Mouse (Mus musculus) heart, embryonic 13.5 days (tissue): Measurements from ENCODE around the gene H2-Ke6. TPM values are rescaled to one million over a fixed set of nuclear protein-coding genes. Genes with fewer than 3 reads are reported as not detected.
"Not testable (repeated sequence)": the region's sequence is repeated elsewhere in the genome, so short reads cannot be mapped to it uniquely, and the experiment has no call there.

Experiments
- ATAC-seq: fragments of 200-750 bp; cut with Nextera tagmentation; 2 replicates; pipeline ENCODE4 v1.8.0; 2017; ENCODE audit warnings: moderate TSS enrichment; ENCODE audit not compliant: insufficient number of reproducible peaks, low FRiP score, low TSS enrichment; ENCODE audit errors: extremely low read depth
- H3K27ac ChIP-seq: fragments of 300-500 bp; sonication (generic); replicated peaks from 2 replicates; pipeline ENCODE4 v1.5.1; 2015; ENCODE audit warnings: moderate library complexity, mild to moderate bottlenecking, inconsistent platforms
- H3K27me3 ChIP-seq: fragments of 300-500 bp; sonication (generic); replicated peaks from 2 replicates; pipeline ENCODE4 v1.6.1; 2015; ENCODE audit warnings: mild to moderate bottlenecking, inconsistent platforms
- H3K36me3 ChIP-seq: fragments of 300-500 bp; sonication (generic); 2 replicates; pipeline ENCODE4 v1.6.1; 2015; ENCODE audit warnings: mild to moderate bottlenecking, inconsistent platforms
- H3K4me1 ChIP-seq: fragments of 300-500 bp; sonication (generic); 2 replicates; pipeline ENCODE4 v1.6.1; 2015; ENCODE audit warnings: inconsistent platforms
- H3K4me2 ChIP-seq: fragments of 300-500 bp; sonication (generic); 2 replicates; pipeline ENCODE4 v1.6.1; 2015; ENCODE audit warnings: inconsistent platforms, mild to moderate bottlenecking, moderate library complexity
- H3K4me3 ChIP-seq: fragments of 300-500 bp; sonication (generic); 2 replicates; pipeline ENCODE4 v1.5.1; 2015; ENCODE audit warnings: moderate library complexity, mild to moderate bottlenecking, inconsistent platforms
- H3K9ac ChIP-seq: fragments of 300-500 bp; sonication (generic); 2 replicates; pipeline ENCODE4 v1.6.1; 2015; ENCODE audit warnings: inconsistent platforms, mild to moderate bottlenecking, moderate library complexity
- H3K9me3 ChIP-seq: fragments of 300-500 bp; sonication (generic); 2 replicates; pipeline ENCODE4 v1.6.1; 2016; ENCODE audit warnings: inconsistent platforms
- WGBS: fragments of 180-500 bp; shearing (Covaris S2); methylation state at CpG from one replicate; pipeline ENCODE4 v1.1.7; 2015; ENCODE audit warnings: mixed read lengths; 5-methylcytosine and 5-hydroxymethylcytosine counted together
- microRNA counts: library from miRNA; unstranded; fragments of <30 nt; microRNA quantifications from one replicate; lab custom pipeline; 2016
- microRNA-seq: library from miRNA; unstranded; fragments of <30 nt; microRNA quantifications from one replicate; pipeline ENCODE4, GENCODE M21; 2016
- polyA plus RNA-seq: library from polyadenylated mRNA; unstranded; fragments of >200 nt; fragmentation: Nextera tagmentation; extraction: Ambion mirVana; gene quantifications from 2 replicates; pipeline ENCODE4 v1.2.1, GENCODE M21; 2015

Gene H2-Ke6
- polyA plus RNA-seq, 1 experiment from 2014 or later, result 37.7 TPM

DNA sequence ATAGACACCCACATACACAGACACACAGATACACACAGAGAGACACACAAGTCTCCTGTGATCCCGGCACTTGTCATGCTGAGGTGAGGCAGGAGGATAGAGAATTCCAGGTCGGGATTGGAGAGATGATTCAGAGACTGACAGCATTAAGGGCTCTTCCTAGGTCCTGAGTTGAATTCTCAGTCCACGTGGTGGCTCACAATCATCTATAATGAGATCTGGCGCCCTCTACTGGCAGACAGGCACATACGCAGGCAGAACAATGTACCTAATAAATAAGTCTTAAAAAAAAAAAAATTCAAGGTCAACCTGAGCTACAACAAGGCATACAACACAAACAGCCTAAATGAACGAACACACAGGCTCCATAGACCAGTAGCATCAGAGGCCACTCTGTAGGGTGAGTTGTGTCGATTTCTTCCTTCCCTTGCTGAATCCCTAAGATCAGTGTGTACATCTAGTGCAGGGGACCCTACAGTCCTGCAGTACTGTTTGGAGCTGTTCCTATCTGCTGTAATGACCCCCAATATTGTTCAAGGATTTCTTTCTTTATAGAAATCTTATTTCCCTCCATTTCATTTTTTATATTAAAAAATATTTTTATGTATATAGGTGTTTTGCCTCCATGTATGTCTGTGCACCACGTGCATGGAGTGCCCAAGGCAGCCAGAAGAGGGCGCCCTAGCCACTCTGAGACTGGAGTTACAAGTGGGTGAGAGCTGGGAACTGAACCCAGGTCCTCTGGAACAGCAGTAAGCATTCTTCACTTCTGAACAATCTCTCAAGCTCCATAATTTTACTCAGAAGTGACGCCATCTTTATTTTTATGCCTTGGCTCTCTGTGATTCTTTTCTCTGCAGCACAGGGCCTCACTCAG, 35.8 kb downstream of the H2-Ke6 start:
- no peak overlapping the region for H3K27ac ChIP-seq
- H3K36me3 ChIP-seq, result no peaks in the 10 kb centered on the region
- H3K9ac ChIP-seq, result no peak overlapping the region
- H3K4me2 ChIP-seq, result no peak overlapping the region
- no peak overlapping the region for H3K4me3 ChIP-seq
- H3K9me3 ChIP-seq, result no peaks in the 10 kb centered on the region
- H3K4me1 ChIP-seq, result no peaks in the 10 kb centered on the region
- 31% methylated on average over 10 of the region's 10 CpGs for WGBS
- no peak; the same call in 1 of the 2 replicates for ATAC-seq
- peaks cover 49% of the 10 kb centered on the region for H3K27me3 ChIP-seq

DNA sequence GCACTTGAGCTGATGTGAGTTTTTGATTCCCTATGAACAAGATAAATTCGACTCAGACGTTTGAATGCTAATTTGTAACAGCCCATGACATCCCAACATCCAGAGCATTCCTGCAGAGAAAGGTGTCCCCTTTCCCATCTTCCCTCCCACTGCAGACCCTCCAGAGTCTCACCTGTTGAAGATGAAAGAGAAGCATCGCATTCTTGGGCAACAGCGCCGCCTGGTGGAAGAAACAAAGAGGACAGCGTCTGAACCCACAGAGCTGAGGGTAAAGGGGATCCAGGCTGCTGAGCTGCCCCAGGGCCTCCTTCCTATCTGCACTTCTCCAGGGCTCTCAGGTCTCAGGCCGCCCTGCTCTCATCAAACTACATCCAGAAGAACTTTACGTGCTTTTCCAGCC, 45.7 kb downstream of the H2-Ke6 start:
- Histone ChIP-seq H3K4me2 (peak overlapping the region; percentile 78), H3K4me1 (peaks cover 31% of the 10 kb centered on the region), H3K27me3 (peaks cover 41% of the 10 kb centered on the region), H3K4me3 (peak overlapping the region; percentile 56)
- H3K36me3 ChIP-seq, ATAC-seq, H3K27ac ChIP-seq, H3K9ac ChIP-seq, H3K9me3 ChIP-seq: not testable (repeated sequence)
- 4% methylated on average over 8 of the region's 8 CpGs for WGBS

DNA sequence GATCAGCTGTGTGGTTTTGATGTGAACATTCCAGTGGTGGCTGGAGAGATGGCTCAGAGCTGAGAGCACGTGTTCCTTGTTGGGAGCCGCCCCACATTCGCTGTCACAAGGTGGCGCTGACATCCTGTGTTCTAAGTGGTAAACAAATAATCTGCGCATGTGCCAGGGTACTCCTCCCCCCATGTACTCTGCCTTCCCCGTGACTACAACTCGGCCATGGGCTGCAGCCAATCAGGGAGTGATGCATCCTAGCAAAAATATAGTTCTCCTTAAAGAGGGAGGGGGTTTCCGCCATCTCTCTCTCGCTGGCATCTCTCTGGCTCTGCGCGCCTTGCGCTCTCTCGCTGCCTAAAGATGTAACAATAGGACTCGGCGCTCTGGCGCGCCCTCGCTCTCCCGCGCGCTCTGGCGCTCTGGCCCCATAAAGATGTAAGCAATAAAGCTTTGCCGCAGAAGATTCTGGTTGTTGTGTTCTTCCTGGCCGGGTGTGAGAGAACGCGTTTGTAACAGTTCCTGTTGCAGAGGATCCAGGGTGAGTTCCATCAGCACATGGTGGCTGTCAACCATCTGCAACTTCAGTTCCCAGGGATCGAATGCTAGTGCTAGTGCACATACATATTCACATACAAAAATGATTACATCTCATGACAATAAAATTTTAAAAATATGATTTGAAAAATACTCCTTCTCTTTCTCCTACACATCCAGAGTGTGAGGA, 46.5 kb downstream of the H2-Ke6 start:
- Histone ChIP-seq H3K4me2 (peak overlapping the region; percentile 78), H3K9ac (peak overlapping the region; percentile 82), H3K4me3 (peak overlapping the region; percentile 56), H3K27ac (peak overlapping the region; percentile 77), H3K27me3 (peaks cover 48% of the 10 kb centered on the region), H3K4me1 (peaks cover 31% of the 10 kb centered on the region)
- WGBS, result 1% methylated on average over 27 of the region's 27 CpGs
- not testable (repeated sequence) for H3K9me3 ChIP-seq, H3K36me3 ChIP-seq
- peak; percentile 79 for ATAC-seq

DNA sequence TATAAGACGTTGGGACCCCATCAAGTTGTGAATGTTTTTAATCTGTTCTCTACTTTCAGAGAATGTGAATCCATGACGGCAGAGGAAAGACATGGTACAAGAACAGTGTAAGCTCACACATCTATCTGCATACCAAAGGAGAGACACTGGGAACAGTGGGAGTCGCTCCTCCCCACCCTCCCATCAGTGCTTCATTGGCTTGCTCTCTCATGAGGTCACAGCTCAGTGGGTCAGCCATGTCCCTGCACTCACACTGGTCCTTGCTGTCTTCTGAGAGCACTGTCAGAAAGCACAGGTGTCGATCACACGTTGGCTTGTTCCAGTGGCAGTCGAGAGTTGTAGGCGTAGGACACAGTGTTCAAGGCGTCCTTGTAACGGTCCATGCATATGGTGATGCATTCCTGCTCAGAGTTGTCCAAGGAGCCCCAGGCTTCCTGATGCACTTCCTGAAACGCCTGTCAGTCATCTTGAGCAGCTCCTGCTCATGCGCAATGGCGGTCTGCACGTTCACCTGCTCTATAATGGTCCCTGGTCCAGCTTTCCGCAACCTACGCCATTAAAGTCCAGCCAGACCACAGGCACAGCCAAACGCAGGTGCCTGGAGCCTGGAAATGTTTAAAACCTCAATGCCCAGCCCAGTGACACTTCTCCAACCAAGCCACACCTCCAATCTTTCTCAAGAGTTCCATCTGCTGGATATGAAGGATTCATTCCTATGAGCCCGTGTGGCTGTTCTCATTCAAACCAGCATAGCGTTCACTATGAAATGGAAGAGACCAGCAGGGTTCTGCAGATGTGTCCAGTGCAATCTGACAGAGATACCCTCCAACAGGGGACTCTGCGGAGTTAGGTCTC, 47.5 kb downstream of the H2-Ke6 start:
- H3K4me3 ChIP-seq, result 0 out of 2 replicates have a peak overlapping the region, but pooled peaks have one; percentile 56
- no peak for ATAC-seq
- peak overlapping the region; percentile 78 for H3K4me2 ChIP-seq
- H3K9me3 ChIP-seq, result no peaks in the 10 kb centered on the region
- no peaks in the 10 kb centered on the region for H3K36me3 ChIP-seq
- peaks cover 31% of the 10 kb centered on the region for H3K4me1 ChIP-seq
- WGBS, result 72% methylated on average over 19 of the region's 19 CpGs
- peak overlapping the region; percentile 60 for H3K27ac ChIP-seq
- peaks cover 55% of the 10 kb centered on the region for H3K27me3 ChIP-seq
- H3K9ac ChIP-seq, result 0 out of 2 replicates have a peak overlapping the region, but pooled peaks have one; percentile 1

DNA sequence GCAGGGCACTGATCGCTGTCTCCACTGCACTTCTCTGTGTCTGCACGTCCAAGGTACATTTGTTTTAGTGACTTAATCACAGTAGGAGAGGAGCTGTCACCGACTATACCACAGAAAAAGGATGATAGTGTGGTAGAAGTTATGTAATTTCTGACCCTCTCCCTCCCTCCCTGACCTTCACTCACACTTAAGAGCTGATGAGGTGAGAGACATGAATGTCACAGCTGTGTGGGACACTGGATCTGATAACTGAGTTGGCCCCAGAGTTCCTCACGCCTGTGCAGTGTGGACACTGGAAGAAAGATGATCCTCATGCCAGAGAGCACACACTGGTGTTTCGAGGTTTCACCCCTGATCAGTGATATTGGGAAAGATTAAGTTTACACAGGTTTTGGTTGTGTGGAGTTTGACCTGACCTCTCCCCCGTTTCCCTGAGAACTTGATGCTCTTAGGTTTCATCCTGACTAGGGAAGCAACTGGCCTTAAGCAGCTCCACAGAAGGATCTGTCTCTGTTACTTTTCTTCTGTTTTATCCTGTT, 48.3 kb downstream of the H2-Ke6 start:
- no peak overlapping the region for H3K4me2 ChIP-seq
- H3K27me3 ChIP-seq, result peaks cover 61% of the 10 kb centered on the region
- peak overlapping the region; percentile 46; the same call in 1 of the 2 replicates for H3K4me3 ChIP-seq
- H3K4me1 ChIP-seq, result peaks cover 31% of the 10 kb centered on the region
- no peak for ATAC-seq
- no peaks in the 10 kb centered on the region for H3K36me3 ChIP-seq
- H3K27ac ChIP-seq, result no peak overlapping the region
- H3K9ac ChIP-seq, result no peak overlapping the region
- 62% methylated on average over 6 of the region's 6 CpGs for WGBS
- no peaks in the 10 kb centered on the region for H3K9me3 ChIP-seq

DNA sequence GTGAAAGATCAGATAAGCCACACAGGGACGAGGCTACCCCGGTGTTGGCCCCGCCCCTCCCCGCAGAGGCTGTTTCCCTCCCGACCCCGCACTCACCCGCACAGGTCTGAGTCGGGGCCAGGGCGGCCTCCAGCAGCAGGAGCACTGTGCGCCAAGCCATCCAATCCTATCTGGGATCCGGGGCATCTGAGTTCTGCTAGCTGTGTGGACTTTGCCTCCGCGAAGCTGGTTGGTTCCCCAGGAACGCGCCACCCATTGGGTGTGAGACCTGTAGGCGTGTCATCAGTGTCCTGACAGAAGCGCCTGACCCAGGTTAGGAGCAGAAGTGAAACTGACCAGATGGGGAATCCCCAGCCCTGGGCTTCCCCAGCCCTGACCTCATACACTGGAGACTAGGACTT, 49.2 kb downstream of the H2-Ke6 start:
- no peak overlapping the region for H3K27ac ChIP-seq
- no peaks in the 10 kb centered on the region for H3K9me3 ChIP-seq
- H3K4me1 ChIP-seq, result peaks cover 31% of the 10 kb centered on the region
- H3K36me3 ChIP-seq, result no peaks in the 10 kb centered on the region
- H3K9ac ChIP-seq, result peak overlapping the region; percentile 66
- ATAC-seq, result peak; percentile 79
- H3K4me3 ChIP-seq, result peak overlapping the region; percentile 46
- peak overlapping the region; percentile 72 for H3K4me2 ChIP-seq
- H3K27me3 ChIP-seq, result peaks cover 70% of the 10 kb centered on the region
- 1% methylated on average over 17 of the region's 17 CpGs for WGBS

DNA sequence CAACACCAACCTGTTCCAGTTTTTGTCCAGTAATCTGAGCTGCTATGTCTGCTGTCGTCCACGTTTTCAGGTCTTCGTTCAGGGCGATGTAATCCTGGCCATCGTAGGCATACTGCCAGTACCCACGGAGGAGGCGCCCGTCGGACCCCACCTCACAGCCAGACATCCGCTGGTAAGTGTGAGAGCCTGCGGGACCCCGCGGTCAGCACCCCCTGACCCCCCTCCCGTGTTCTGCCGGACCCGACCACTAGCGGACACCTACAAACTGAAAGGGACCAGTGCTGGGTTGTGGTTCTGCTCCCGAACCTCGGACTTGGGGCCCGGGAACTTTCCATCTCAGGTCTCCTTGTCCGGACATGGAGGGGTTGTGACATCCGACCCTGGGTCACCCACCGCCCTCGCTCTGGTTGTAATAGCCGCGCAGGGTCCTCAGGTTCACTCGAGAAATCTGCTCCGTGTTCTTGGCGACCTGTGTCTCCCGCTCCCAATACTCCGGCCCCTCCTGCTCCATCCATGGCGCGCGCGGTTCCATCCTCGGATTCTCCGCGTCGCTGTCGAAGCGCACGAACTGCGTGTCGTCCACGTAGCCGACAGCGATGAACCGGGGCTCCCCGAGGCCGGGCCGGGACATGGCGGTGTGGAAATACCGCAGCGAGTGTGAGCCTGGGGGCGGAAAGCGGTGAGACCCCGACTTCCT, 49.9 kb downstream of the H2-Ke6 start:
- H3K9me3 ChIP-seq, result no peaks in the 10 kb centered on the region
- peak overlapping the region; percentile 72 for H3K4me2 ChIP-seq
- H3K27me3 ChIP-seq, result peaks cover 72% of the 10 kb centered on the region
- no peaks in the 10 kb centered on the region for H3K36me3 ChIP-seq
- H3K4me3 ChIP-seq, result peak overlapping the region; percentile 46
- WGBS, result 2% methylated on average over 57 of the region's 57 CpGs
- peak overlapping the region; percentile 66 for H3K9ac ChIP-seq
- H3K27ac ChIP-seq, result no peak overlapping the region
- peaks cover 31% of the 10 kb centered on the region for H3K4me1 ChIP-seq
- ATAC-seq, result no peak

MicroRNA genes within 50 kb of the gene (microRNA counts, 519-probe panel; counts per million panel counts)
- 209 counts per million, percentile 61 among the panel's probes with 10 or more counts for microRNA mmu-miR-219 (lab: Ali Mortazavi, UCI)

Small RNA genes lying within 50 kb of the gene (microRNA-seq; reads per million reads assigned to microRNA genes)
- gene Mir219a-1 (not detected), gene Mir219c (not detected)

Other genes starting within 250 kb of the H2-Ke6 start
- 17.0 and 17.8 TPM in 2 replicates for gene Angptl4, start 246.2 kb downstream of the H2-Ke6 start, polyA plus RNA-seq
- gene Kank3, start 217.5 kb downstream of the H2-Ke6 start, polyA plus RNA-seq, result 40.0 and 47.0 TPM in 2 replicates
- 570 and 648 TPM in 2 replicates for gene Rps28, start 203.5 kb downstream of the H2-Ke6 start, polyA plus RNA-seq
- gene Ndufa7, start 203.5 kb downstream of the H2-Ke6 start, polyA plus RNA-seq, result 527 and 576 TPM in 2 replicates
- gene Cd320, start 185.0 kb downstream of the H2-Ke6 start, polyA plus RNA-seq, result 48.1 and 50.0 TPM in 2 replicates
- gene Gm7029, start 154.2 kb downstream of the H2-Ke6 start, polyA plus RNA-seq, result not detected in 2 replicates
- gene Kifc1, start 137.4 kb downstream of the H2-Ke6 start, polyA plus RNA-seq, result 5.3 and 5.4 TPM in 2 replicates
- 0.19 TPM in 1 of 2 replicates, not detected in the other for gene Platr17, start 122.9 kb downstream of the H2-Ke6 start, polyA plus RNA-seq
- gene Daxx, start 118.6 kb downstream of the H2-Ke6 start, polyA plus RNA-seq, result 31.7 and 35.3 TPM in 2 replicates
- 34.2 and 36.8 TPM in 2 replicates for gene Tapbp, start 112.2 kb downstream of the H2-Ke6 start, polyA plus RNA-seq
- 12.8 and 12.9 TPM in 2 replicates for gene Zbtb22, start 112.2 kb downstream of the H2-Ke6 start, polyA plus RNA-seq
- 32.6 and 37.6 TPM in 2 replicates for gene Rgl2, start 98.5 kb downstream of the H2-Ke6 start, polyA plus RNA-seq
- gene Pfdn6, start 87.7 kb downstream of the H2-Ke6 start, polyA plus RNA-seq, result 113 and 125 TPM in 2 replicates
- gene Wdr46, start 87.4 kb downstream of the H2-Ke6 start, polyA plus RNA-seq, result 20.5 and 20.6 TPM in 2 replicates
- gene B3galt4, start 76.6 kb downstream of the H2-Ke6 start, polyA plus RNA-seq, result 4.5 and 7.0 TPM in 2 replicates
- 36.0 and 39.6 TPM in 2 replicates for gene Vps52, start 72.2 kb downstream of the H2-Ke6 start, polyA plus RNA-seq
- 923 and 1,093 TPM in 2 replicates for gene Rps18, start 72.1 kb downstream of the H2-Ke6 start, polyA plus RNA-seq
- gene H2-K1, start 27.7 kb downstream of the H2-Ke6 start, polyA plus RNA-seq, result 23.4 and 32.0 TPM in 2 replicates
- 10.4 and 14.9 TPM in 2 replicates for gene Ring1, start 3.4 kb downstream of the H2-Ke6 start, polyA plus RNA-seq
- 128 and 130 TPM in 2 replicates for gene Slc39a7, start 3.6 kb upstream of the H2-Ke6 start, polyA plus RNA-seq
- 28.5 and 32.4 TPM in 2 replicates for gene Rxrb, start 3.8 kb upstream of the H2-Ke6 start, polyA plus RNA-seq
- 0.34 and 0.64 TPM in 2 replicates for gene Col11a2, start 11.4 kb upstream of the H2-Ke6 start, polyA plus RNA-seq
- gene H2-Oa, start 64.3 kb upstream of the H2-Ke6 start, polyA plus RNA-seq, result 0.23 TPM in 2 replicates
- 6.0 TPM in 2 replicates for gene H2-DMa, start 91.5 kb upstream of the H2-Ke6 start, polyA plus RNA-seq
- gene Brd2, start 94.6 kb upstream of the H2-Ke6 start, polyA plus RNA-seq, result 69.0 and 70.0 TPM in 2 replicates
- gene H2-DMb2, start 115.2 kb upstream of the H2-Ke6 start, polyA plus RNA-seq, result 0.15 and 0.20 TPM in 2 replicates
- 0.24 and 0.27 TPM in 2 replicates for gene H2-DMb1, start 125.0 kb upstream of the H2-Ke6 start, polyA plus RNA-seq
- 1.4 and 1.6 TPM in 2 replicates for gene Tap1, start 159.5 kb upstream of the H2-Ke6 start, polyA plus RNA-seq
- 1.7 and 2.1 TPM in 2 replicates for gene Psmb9, start 159.7 kb upstream of the H2-Ke6 start, polyA plus RNA-seq
- 3.2 and 4.3 TPM in 2 replicates for gene Psmb8, start 169.7 kb upstream of the H2-Ke6 start, polyA plus RNA-seq
- gene Tap2, start 175.5 kb upstream of the H2-Ke6 start, polyA plus RNA-seq, result 1.8 and 2.1 TPM in 2 replicates
- gene H2-Ob, start 210.8 kb upstream of the H2-Ke6 start, polyA plus RNA-seq, result not detected in 2 replicates
- gene H2-Ab1, start 229.6 kb upstream of the H2-Ke6 start, polyA plus RNA-seq, result 13.0 TPM in 2 replicates